Mouse (Mus musculus): ENCODE data around the gene Tut1. TPM values are rescaled to one million over a fixed set of nuclear protein-coding genes. Genes with fewer than 3 reads are reported as not detected.
"Not testable (repeated sequence)": the region's sequence is repeated elsewhere in the genome, so short reads cannot be mapped to it uniquely, and the experiment has no call there.

Gene Tut1
- total RNA-seq, 2 experiments from 2014 or later: 8.3 to 9.6 TPM

DNA sequence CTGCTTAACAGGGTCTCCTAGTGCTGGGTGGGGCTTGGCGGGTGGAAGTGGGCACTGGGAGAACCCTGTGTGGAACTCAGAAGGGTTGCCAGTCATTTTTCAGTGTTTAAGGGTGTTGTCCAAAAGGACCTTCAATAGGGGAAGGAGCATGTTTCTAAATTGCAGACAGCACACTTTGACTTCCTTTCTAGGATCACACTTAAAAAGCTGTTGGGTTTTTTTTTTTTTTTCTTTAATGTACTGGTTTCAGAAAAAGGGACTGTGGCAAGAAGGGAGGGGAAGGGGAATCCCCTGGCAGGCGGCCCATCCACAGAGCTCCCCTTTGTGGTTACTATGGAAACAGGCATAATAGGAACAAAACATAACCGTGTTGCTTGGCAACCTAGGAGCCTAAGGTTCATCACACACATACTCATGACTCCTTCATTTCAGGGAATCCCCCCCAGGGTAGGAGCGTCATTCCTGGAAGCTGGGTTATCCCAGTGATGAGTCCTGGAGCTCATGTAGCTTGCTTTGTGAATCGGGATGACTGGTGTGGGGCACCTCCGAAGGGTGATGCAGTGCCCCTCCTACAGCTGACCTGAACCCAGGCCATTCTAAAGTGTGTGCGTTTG, 30.7 kb downstream of the Tut1 start:
- DNase-seq: peak; percentile 84

DNA sequence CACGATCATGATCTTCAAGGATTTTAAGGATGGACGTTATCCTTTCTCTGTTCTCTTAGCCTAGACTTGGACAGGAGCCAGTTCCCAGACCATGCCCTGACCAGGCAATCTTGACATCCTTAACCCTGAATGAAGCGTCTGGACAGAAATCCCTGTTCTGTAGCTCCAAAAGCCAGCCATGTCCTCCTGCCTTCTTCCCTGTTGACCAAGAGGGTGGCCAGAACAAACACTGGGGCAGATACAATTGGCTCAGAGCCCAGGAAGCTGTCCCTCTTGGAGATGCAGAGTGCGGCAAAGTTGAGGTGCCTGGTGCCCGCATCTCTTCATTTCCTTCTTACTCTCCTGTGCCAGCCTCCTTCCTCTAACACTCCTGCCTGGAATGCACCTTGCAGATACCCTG, 32.2 kb downstream of the Tut1 start:
- peak; percentile 30 for DNase-seq

DNA sequence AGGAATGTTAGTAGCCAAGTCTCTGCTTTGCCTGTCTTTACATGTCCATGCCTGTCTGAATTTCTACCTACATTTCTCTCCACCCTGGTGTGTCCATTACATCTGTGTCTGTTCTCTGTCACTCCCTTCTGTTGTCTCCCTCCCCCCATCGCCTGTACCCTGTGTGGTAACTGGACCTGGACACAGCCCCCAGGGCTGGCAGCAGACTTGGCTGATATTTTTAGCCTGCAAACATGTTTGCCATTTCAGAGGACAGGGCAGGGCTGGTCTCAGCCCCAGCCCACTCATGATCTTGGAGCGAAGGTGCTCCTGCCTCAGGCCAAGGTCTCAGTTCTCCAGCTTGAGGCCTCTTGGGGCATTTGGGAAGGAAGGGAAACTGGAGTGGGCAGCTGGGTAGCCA, 34.2 kb downstream of the Tut1 start:
- DNase-seq: peak; percentile 74

DNA sequence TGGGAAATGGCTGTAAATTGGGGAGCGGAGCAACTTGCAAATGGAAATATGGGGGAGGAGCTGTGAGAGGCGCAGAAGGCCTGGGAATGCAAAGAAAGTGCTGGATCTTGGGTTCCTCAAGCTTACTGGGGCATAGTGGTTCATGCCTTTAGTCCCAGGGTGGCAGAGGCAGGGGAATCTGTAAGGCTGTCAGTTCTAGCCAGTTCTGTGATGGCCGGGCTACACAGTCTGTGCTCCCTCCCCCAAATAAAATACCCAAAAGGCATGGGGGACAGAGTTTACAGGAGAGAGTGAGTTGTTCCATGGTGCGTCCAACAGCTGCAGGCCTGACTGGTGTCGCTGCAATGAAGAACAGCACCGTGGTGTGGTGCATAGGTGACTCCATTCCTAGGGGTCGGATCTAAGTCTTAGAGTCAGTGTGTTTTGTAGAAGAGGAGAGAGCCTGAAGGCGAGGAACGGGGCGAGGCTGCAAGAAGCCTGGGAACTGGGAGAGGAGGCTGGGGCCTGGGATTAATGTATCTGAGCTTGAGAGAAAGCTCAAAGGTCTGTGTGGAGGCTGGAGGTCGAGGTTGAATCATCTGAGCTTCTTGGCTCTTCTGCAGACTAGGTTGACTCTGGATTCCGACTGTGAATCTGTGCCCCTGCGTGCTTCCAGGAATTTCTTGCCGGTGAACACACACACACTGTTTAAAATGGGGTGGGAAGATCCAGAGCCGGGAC, 34.9 kb downstream of the Tut1 start:
- peak; percentile 12 for DNase-seq

- DNase-seq: peak; percentile 89
Observed at GRCm38 (mm10) chr19:8989066-8989566, 35.5 kb downstream of the Tut1 start, which contains the start of gene Ahnak. Gene Ahnak (plus strand): TSS chr19:8989284.

- DNase-seq: peak; percentile 96
Observed at GRCm38 (mm10) chr19:8989567-8990431, 36.2 kb downstream of the Tut1 start.

- DNase-seq: peak; percentile 38
Observed at GRCm38 (mm10) chr19:8990432-8991102, 36.9 kb downstream of the Tut1 start.

DNA sequence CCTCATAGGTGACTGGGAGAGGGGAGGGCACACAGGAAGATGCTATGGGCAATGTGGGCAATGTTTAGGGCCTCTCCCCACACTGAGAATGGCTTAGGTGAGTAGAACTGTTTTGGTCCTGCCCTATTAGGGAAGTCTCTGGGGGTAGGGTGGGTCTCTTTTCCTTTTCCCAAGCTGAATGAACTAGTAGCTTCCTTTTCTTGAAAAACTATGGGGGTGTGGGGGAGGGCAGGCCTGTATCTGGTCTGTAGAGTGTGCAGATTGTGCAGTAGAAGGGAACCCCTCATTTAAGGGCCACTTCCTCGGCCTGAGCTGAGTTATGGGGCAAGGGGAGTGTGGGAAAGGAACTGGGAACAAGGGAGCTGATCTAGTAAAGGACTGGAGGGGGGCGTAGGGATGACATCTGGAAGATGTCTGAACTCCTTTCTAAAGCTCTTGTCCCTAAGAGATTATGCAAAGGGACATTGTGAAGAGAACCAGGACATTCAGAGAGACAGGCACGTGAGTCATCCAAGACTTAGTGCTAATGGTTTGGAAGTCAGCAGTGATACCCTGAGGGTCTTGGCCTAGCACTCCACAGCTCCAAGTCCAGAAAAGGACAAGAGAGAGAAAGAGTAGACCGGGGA, 37.7 kb downstream of the Tut1 start:
- DNase-seq: peak; percentile 22

GRCm38 (mm10) chr19:8991871-8992735, 38.5 kb downstream of the Tut1 start:
- peak; percentile 62 for DNase-seq

GRCm38 (mm10) chr19:8992769-8993624, 39.4 kb downstream of the Tut1 start:
- peak; percentile 95 for DNase-seq

GRCm38 (mm10) chr19:8993625-8993912, 39.9 kb downstream of the Tut1 start:
- no peak for DNase-seq

DNA sequence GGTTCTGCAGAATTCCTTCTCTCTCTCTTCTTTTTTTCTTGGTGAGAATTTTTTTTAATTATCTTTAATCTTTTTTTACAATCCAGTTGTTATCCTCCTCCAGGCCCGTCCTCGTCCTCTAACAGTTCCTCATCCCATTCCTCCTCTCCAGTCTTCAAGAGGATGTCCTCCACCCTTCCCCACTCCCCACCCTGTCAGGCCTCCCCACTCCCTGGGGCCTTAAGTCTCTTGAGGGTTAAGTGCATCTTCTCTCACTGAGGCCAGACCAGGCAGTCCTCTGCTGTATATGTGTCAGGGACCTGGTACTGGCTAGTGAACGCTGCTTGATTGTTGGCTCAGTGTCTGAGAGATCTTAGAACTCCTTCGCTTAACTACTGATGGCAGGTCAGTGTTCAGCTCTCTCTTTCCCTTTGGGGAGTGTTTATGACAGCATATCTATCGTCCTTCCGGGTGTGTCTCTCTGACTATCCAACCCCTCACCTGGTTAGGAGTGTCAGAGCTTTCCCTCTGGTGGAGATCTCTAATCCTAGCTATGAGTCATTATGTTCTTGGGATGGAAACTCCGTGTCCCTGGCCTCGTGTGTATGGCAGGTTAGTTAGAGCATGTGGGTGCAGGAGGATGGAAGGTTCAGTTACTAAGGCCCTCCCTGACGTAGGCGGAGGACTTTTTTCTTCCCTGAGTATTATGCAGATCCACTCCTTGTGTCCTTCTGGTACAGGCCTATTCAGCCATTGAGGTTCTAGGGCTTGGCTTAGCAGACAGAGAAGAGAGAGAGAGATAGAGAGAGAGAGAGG, 41.4 kb downstream of the Tut1 start:
- no peak for DNase-seq

- no peak for DNase-seq
Observed at GRCm38 (mm10) chr19:8996601-8997000, 43.0 kb downstream of the Tut1 start.

GRCm38 (mm10) chr19:8997546-8997945, 43.9 kb downstream of the Tut1 start:
- DNase-seq: peak; percentile 89

GRCm38 (mm10) chr19:8998546-8998945, 44.9 kb downstream of the Tut1 start:
- no peak for DNase-seq

DNA sequence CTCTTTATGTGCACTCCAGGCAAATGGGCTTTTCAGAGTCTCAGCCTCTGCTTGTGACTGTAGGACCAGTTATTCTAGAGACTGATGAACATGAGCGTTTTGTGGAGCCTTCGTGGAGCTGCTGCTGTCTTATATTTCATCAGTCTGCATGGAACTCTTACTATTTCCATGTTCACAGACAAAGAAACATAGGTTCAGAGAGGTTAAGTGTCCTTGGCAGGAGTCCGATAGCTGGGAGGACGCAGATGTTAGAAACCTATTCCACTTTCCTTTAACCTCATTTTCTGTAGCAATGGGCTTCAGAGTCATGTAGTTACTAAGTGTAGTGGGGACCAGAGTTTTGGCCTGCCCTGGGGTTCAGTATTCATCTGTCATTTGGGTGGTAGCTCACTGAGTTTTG, 45.6 kb downstream of the Tut1 start:
- DNase-seq: no peak

DNA sequence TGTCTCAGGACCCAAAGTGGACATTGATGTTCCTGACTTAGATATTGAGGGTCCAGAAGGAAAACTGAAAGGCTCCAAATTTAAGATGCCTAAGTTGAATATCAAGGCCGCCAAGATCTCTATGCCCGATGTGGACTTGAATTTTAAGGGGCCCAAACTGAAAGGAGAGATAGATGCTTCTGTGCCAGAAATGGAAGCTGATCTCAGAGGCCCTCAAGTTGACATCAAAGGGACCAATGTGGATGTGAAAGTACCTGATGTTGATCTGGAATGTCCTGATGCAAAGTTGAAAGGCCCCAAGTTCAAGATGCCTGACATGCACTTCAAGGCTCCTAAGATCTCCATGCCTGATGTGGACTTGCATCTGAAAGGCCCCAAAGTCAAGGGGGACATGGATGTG, 53.3 kb downstream of the Tut1 start:
- DNase-seq: not testable (repeated sequence)

Measured in heart, postnatal 4 days (tissue).